Mouse (Mus musculus) liver, postnatal 0 days (tissue): ENCODE measurements around the gene Gm20388. TPM values are rescaled to one million over a fixed set of nuclear protein-coding genes. Genes with fewer than 3 reads are reported as not detected.

ENCODE experiments used
- ATAC-seq: fragments of 200-750 bp; cut with Nextera tagmentation; 2 replicates; pipeline ENCODE4 v1.8.0; 2017; ENCODE audit warnings: mild to moderate bottlenecking, moderate library complexity
- DNase-seq: peaks from one replicate; pipeline ENCODE4 v3.0.0-alpha.2; 2016
- H3K27ac ChIP-seq: fragments of 300-500 bp; sonication (generic); 2 replicates; pipeline ENCODE4 v1.5.1; 2014; ENCODE audit warnings: antibody characterized with exemption, moderate library complexity, mild to moderate bottlenecking, low read depth
- H3K27me3 ChIP-seq: fragments of 300-500 bp; sonication (generic); 2 replicates; pipeline ENCODE4 v1.6.1; 2014; ENCODE audit warnings: low read length, control low read depth, mixed read lengths; ENCODE audit not compliant: insufficient read depth
- H3K36me3 ChIP-seq: fragments of 300-500 bp; sonication (generic); replicated peaks from 2 replicates; pipeline ENCODE4 v1.6.1; 2014; ENCODE audit warnings: mild to moderate bottlenecking, control low read depth, low read length, moderate library complexity, mixed read lengths; ENCODE audit not compliant: insufficient read depth
- H3K4me1 ChIP-seq: fragments of 300-500 bp; sonication (generic); 2 replicates; pipeline ENCODE4 v1.6.1; 2014; ENCODE audit warnings: antibody characterized with exemption, mild to moderate bottlenecking, control low read depth; ENCODE audit not compliant: insufficient read depth
- H3K4me2 ChIP-seq: fragments of 300-500 bp; sonication (generic); 2 replicates; pipeline ENCODE4 v1.6.1; 2014; ENCODE audit warnings: low read depth, mild to moderate bottlenecking, low read length, moderate library complexity, mixed read lengths
- H3K4me3 ChIP-seq: fragments of 300-500 bp; sonication (generic); 2 replicates; pipeline ENCODE4 v1.5.1; 2014; ENCODE audit warnings: low read depth, low read length
- H3K9ac ChIP-seq: fragments of 300-500 bp; sonication (generic); replicated peaks from 2 replicates; pipeline ENCODE4 v1.6.1; 2014; ENCODE audit warnings: mild to moderate bottlenecking, moderate library complexity
- H3K9me3 ChIP-seq: fragments of 300-500 bp; sonication (generic); 2 replicates; pipeline ENCODE4 v1.6.1; 2016; ENCODE audit warnings: mild to moderate bottlenecking, control low read depth, low read length, mixed read lengths
- CTCF ChIP-seq: sonication (generic); IDR thresholded peaks from 2 replicates; pipeline ENCODE4 v1.5.1; 2016; ENCODE audit warnings: antibody characterized with exemption, low read depth
- EP300 ChIP-seq: IDR thresholded peaks from 2 replicates; pipeline ENCODE4 v1.6.1; 2016; ENCODE audit warnings: antibody characterized with exemption, low read depth, mild to moderate bottlenecking
- WGBS: fragments of 180-500 bp; shearing (Covaris S2); extraction: QIAGEN DNeasy Blood & Tissue Kit; methylation state at CpG from one replicate; pipeline ENCODE4 v1.1.7; 2014; ENCODE audit not compliant: insufficient replicate concordance; 5-methylcytosine and 5-hydroxymethylcytosine counted together
- polyA plus RNA-seq: library from polyadenylated mRNA; unstranded; fragments of >200 nt; fragmentation: Nextera tagmentation; extraction: Ambion mirVana; gene quantifications from 2 replicates; pipeline ENCODE4 v1.2.1, GENCODE M21; 2015

Gm20388 gene
- polyA plus RNA-seq, 1 experiment from 2014 or later: not detected

DNA sequence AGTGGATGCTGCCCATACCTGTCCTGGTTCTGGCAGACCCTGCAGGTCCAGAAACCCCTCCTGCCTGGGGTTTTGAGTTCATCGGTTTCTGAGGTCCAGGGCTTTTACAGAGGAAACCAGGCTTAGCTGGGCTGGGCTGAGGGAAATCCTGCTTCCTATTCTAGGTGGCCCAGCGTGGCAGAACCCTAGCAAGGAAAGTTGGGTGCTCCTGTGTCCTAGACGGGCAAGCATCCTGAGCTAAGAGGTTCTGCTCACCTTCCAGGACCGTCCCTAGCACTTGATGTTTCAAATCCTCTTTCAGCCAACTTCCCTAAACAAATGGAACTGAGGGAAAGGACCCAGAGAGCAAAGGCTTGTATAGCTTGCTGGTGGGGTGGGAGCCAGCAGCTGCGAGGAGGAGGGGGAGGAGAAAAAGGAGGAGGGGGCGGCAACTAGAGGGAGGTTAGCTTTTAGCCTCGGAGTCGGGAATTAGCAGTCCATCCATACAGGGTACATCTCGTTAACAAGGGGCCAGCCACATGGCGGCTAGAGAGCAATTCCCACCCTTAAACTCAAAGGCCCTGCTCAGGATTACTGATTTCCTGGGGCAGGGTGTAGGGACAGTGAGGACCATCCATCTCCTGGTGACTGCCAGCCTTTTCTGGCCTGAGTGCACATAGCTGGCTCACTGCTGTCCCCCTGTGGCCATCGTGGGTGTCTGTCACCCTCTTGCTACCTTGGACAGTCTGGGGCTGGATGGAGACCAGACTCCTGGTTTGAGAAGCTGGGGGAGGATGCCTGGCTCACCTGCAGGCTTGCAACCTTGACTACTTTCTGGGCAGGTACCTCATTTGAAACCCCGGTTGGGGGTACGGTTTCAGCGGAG lies 624.1 kb downstream of the Gm20388 start:
- Histone ChIP-seq H3K9me3 (no peaks in the 10 kb centered on the region), H3K27ac (no peak overlapping the region), H3K4me1 (peaks cover 64% of the 10 kb centered on the region), H3K4me2 (peak overlapping the region; percentile 94), H3K36me3 (0 out of 2 replicates have a peak, but pooled peaks cover under 1% of the 10 kb centered on the region), H3K9ac (no peak overlapping the region), H3K4me3 (0 out of 2 replicates have a peak overlapping the region, but pooled peaks have one; percentile 79), H3K27me3 (no peaks in the 10 kb centered on the region)
- 24% methylated on average over 14 of the region's 14 CpGs for WGBS
- ATAC-seq: peak; percentile 18; the same call in 1 of the 2 replicates
- TF ChIP-seq CTCF (peak; percentile 100), EP300 (no peak)
- peak; percentile 88 for DNase-seq

DNA sequence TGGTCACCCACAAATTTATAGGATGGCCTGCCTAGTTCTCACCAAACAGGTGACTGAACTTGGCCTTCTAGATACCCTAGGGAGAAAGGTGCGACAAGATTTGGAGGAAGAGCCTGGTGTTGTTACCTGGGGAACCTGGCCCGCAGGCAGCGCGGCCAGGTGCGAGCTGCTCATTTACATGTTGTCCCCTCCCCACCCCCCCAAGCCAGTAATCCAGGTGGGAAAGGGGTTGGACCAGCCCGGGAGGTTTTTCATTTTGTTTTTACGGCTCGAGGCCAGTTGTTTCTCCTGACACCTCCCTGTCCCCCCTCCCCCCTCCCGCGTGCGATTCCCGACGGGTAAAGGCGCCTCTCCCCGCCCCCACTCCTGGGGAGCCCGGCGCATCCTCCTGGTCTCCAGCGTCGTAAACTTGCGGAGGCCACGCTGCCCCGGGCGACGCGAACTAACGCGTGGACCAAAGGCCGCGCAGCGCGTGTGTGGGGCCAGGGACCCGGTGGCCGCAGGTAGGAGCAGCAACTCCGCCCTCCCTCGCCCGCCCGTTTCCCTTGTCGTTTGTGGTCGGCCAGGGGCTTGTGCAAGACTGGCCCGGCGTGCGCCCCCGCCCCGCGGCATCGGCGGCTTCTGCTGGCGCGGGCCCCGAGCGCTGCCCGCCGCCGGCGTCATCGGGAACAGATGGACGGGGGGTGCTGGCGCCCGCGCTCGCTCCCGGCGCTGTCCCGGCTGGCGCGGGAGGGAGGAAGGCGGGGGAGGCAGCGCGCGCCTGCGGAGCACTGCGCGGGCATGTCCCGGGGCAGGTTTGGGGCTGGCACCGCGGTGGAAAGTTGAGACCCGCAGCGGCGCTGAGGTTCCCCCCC lies 625.0 kb downstream of the Gm20388 start:
- Histone ChIP-seq H3K4me2 (peak overlapping the region; percentile 94), H3K36me3 (0 out of 2 replicates have a peak, but pooled peaks cover 3% of the 10 kb centered on the region), H3K9ac (peak overlapping the region; percentile 90), H3K4me3 (peak overlapping the region; percentile 79), H3K9me3 (no peaks in the 10 kb centered on the region), H3K4me1 (peaks cover 73% of the 10 kb centered on the region), H3K27me3 (no peaks in the 10 kb centered on the region), H3K27ac (peak overlapping the region; percentile 98)
- WGBS: 5% methylated on average over 58 of the region's 79 CpGs
- ATAC-seq: no peak
- DNase-seq: no peak
- TF ChIP-seq EP300 (no peak), CTCF (no peak)

DNA sequence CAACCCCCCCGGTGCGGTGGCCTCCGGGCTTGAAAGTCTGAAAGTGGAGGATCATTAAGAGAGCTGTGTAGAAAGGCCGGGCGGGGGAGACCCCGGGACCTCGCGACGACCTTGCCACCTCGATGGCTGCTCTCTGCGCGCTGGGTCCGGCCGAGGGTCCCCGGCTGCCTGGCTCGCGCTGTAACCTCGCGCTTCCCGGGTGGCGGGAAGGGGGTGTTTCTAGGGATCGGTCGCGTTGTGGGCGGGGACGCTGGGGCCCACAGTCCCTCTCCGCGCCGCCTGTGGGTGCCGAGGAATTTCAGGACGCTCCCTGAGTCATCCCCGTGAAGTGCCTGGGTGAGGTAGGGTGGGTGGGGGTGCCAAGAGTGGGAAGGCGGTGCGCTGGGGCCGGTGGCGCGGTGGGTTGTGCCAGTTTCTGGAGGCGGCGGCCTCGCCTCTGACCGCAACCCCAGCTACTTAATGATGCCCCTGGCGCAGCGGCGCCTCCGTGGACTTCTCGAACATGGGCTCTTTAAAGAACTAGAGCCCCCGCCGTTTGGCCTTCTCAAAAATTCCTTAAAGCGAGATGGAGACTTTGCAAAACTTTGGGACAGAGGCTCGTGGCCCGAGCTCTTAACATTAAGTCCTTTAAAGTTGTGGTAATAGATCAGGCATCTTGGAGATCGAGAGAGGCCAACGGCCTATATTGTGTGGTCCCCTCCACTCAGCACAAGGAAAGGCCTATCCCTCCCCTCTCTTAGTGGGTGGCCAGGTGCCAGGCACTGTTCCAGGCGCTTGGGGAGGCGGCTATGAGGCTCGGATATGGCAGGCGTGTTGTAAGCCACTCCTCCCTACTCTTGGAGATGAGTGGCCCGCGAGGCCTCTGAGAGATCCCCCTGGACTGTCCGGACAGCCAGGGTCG lies 625.9 kb downstream of the Gm20388 start:
- TF ChIP-seq CTCF (no peak), EP300 (no peak)
- ATAC-seq (peak; percentile 31), DNase-seq (peak; percentile 72)
- Histone ChIP-seq H3K36me3 (0 out of 2 replicates have a peak, but pooled peaks cover 3% of the 10 kb centered on the region), H3K4me2 (peak overlapping the region; percentile 94), H3K27ac (peak overlapping the region; percentile 98), H3K9ac (peak overlapping the region; percentile 90), H3K4me1 (peaks cover 77% of the 10 kb centered on the region), H3K27me3 (no peaks in the 10 kb centered on the region), H3K4me3 (peak overlapping the region; percentile 79), H3K9me3 (no peaks in the 10 kb centered on the region)
- 1% methylated on average over 52 of the region's 61 CpGs for WGBS

DNA sequence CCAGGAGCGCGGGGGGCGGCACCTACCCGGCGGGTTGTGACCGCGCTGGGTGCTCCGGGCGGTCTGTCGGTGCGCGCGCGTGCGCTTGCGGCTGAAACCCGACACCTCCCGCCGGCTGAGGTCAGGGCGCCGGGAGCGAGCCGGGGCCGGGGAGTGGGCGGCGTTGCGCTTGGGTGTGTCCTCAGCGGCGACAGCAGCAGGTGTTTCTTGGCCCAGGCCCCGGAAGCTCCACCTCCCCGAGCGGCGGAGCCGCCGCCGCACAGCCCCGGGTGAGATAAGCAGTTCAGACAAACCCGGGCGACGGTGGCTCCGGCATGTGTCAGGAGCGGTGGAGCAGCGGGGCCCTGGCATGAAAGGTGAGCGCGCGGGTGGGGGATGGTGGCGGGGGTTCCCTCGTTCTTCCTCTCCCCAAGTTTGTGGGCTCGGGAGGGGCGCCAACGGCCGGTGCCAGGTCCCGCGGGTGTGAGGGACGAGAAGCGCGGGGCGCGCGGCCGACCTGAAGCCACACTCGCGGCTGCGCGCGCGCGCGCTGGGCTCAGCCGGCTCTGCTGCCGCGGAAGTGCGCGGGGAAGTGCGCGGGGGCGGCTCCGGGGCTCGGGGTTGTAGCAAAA lies 626.7 kb downstream of the Gm20388 start:
- H3K9ac ChIP-seq: peak overlapping the region; percentile 90
- TF ChIP-seq EP300 (no peak), CTCF (no peak)
- H3K4me3 ChIP-seq: peak overlapping the region; percentile 79
- peak overlapping the region; percentile 94 for H3K4me2 ChIP-seq
- no peaks in the 10 kb centered on the region for H3K9me3 ChIP-seq
- peak; percentile 71 for ATAC-seq
- peaks cover 77% of the 10 kb centered on the region for H3K4me1 ChIP-seq
- 1% methylated on average over 51 of the region's 79 CpGs for WGBS
- H3K27ac ChIP-seq: peak overlapping the region; percentile 98
- H3K36me3 ChIP-seq: 0 out of 2 replicates have a peak, but pooled peaks cover 3% of the 10 kb centered on the region
- H3K27me3 ChIP-seq: no peaks in the 10 kb centered on the region
- DNase-seq: peak; percentile 93

DNA sequence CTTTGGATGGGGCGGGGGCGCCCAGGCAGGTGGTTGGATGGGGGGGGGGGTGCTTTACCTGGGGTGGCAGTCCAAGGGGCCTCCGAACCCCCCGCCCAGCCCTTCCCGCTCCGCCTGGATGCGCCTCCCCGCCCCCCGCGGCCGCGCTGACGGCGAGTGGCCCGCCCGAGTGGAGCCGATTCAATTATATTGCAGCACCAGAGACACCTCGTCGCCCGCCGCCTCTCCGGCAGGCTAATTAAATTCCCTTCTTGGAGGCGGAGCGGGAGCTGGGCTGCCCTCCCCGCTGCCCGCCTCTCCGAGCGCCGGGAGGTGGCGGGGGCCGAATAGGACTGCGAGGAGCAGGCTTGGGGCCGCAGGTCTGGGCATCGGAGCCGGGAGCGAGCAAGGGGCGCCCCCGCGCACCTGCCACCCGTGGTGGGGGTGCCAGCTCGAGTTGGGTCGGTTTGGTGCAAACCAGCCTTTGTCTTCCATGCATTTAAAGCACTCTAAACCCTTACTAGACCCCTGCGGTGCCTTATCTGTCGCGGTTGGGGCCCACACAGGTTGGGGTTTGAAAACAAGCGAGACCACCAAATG lies 627.3 kb downstream of the Gm20388 start:
- under 1% methylated on average over 36 of the region's 46 CpGs for WGBS
- Histone ChIP-seq H3K9ac (peak overlapping the region; percentile 90), H3K27ac (peak overlapping the region; percentile 98), H3K36me3 (0 out of 2 replicates have a peak, but pooled peaks cover 3% of the 10 kb centered on the region), H3K4me2 (peak overlapping the region; percentile 94), H3K9me3 (no peaks in the 10 kb centered on the region), H3K4me3 (peak overlapping the region; percentile 79), H3K27me3 (no peaks in the 10 kb centered on the region), H3K4me1 (peaks cover 76% of the 10 kb centered on the region)
- no peak for TF ChIP-seq CTCF
- no peak for TF ChIP-seq EP300
- ATAC-seq: 0 out of 2 replicates have a peak, but pooled peaks have one; percentile 1
- peak; percentile 72 for DNase-seq
